Mouse (Mus musculus): ENCODE results near the gene Psma6. TPM values are rescaled to one million over a fixed set of nuclear protein-coding genes. Genes with fewer than 3 reads are reported as not detected.

The Psma6 gene
- polyA plus RNA-seq, 1 experiment from 2014 or later: 281 TPM

DNA sequence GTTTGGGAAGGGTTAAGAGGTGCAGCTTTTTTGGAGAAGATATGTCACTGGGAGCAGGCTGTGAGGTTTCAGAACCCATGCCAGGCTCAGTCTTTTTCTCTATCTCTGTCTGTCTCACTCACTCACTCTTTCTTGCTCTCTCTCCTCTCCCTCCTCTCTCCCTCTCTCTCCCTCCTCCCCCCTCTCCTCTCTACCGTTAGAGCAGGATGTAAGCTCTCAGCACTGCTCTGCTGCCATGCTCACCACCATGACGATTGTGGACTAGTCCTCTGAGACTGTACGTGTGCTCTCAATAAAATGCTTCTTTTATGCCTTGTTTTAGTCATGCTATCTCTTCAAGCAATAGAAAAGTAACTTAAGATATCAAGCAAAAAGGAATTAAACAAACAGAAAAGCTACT is 38.0 kb downstream of the Psma6 start:
- H3K27ac ChIP-seq: no peak overlapping the region
- no peak overlapping the region for H3K4me2 ChIP-seq
- 17% methylated on average over 3 of the region's 3 CpGs for WGBS (ENCODE audit: insufficient replicate concordance)
- no peak overlapping the region for H3K4me3 ChIP-seq (replicated peaks)
- peaks cover 3% of the 10 kb centered on the region; the same call in 1 of the 2 replicates for H3K4me1 ChIP-seq (replicated peaks)
- peaks cover 33% of the 10 kb centered on the region for H3K36me3 ChIP-seq
- no peaks in the 10 kb centered on the region for H3K9me3 ChIP-seq (replicated peaks)
- DNase-seq: no peak
- no peak for ATAC-seq (ENCODE audit: low read depth)
- H3K9ac ChIP-seq: no peak overlapping the region
- H3K27me3 ChIP-seq: no peaks in the 10 kb centered on the region

DNA sequence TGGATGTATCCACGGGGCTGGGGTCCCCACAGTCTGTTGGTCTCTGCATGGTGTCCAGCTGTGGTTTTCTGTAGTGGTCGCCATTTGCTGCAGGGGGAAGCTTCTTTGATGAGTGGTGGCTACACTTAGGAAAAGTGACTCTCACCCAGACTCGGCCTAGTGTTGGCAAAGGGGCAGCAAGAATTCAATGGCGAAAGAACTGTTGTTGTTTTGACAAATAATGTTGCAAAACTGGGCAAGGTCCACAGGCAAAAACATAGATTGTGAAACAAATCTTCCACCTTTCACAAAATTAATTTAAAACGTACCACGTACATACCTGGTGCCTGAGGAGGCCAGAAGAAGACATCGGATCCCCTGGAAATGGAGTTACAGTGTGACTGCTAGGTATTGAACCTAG is 42.3 kb downstream of the Psma6 start:
- Histone ChIP-seq H3K4me1 (replicated peaks) (peaks cover 3% of the 10 kb centered on the region; the same call in 1 of the 2 replicates), H3K4me3 (replicated peaks) (no peak overlapping the region), H3K36me3 (no peaks in the 10 kb centered on the region), H3K4me2 (no peak overlapping the region), H3K27ac (no peak overlapping the region), H3K9me3 (replicated peaks) (no peaks in the 10 kb centered on the region), H3K9ac (no peak overlapping the region), H3K27me3 (no peaks in the 10 kb centered on the region)
- WGBS (ENCODE audit: insufficient replicate concordance): 70% methylated on average over 7 of the region's 7 CpGs
- no peak for ATAC-seq (ENCODE audit: low read depth)
- no peak for DNase-seq

DNA sequence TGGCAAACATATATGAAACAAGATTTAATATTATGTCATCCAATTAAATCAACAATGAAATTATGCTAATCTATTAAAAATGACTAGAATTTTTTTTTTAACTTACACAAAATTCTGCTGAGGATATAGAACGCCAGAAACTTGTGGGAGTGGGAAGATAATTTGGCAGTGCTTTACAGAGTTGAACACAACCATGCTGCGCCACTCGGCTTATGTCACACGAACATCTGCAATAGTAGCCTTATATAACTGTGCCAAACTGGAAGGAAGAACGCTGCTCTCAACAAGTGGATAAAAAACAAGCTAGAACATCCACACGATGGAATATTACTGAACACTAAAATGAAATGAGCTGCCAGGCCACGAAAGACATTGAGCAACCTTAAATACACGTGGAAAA is 45.2 kb downstream of the Psma6 start:
- ATAC-seq (ENCODE audit: low read depth) (no peak), DNase-seq (no peak)
- WGBS (ENCODE audit: insufficient replicate concordance): 73% methylated on average over 8 of the region's 8 CpGs
- no peak overlapping the region for H3K9ac ChIP-seq
- no peaks in the 10 kb centered on the region for H3K4me1 ChIP-seq (replicated peaks)
- no peak overlapping the region for H3K4me3 ChIP-seq (replicated peaks)
- H3K4me2 ChIP-seq: no peak overlapping the region
- H3K36me3 ChIP-seq: no peaks in the 10 kb centered on the region
- H3K27me3 ChIP-seq: no peaks in the 10 kb centered on the region
- no peaks in the 10 kb centered on the region for H3K9me3 ChIP-seq (replicated peaks)
- H3K27ac ChIP-seq: no peak overlapping the region

DNA sequence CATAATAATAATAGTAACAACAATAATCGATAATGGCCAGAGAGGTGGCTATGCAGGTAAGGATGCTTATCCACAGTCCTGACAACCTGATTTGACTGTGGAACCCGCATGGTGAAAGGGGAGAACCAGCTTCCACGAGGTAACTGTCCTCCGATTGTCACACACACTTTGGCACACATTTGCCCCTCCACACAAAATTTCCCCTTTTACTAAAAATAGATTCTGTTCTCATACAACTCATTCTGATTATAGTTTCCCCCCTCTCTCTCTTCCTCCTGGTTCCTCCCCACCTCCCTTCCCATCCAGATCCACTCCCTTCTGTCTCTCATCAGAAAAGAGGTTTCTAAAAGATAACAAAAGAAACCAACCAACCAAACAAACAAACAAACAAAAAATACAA is 45.9 kb downstream of the Psma6 start:
- Histone ChIP-seq H3K9ac (no peak overlapping the region), H3K4me1 (replicated peaks) (no peaks in the 10 kb centered on the region), H3K36me3 (no peaks in the 10 kb centered on the region), H3K27me3 (no peaks in the 10 kb centered on the region), H3K4me3 (replicated peaks) (no peak overlapping the region), H3K27ac (no peak overlapping the region), H3K4me2 (no peak overlapping the region), H3K9me3 (replicated peaks) (no peaks in the 10 kb centered on the region)
- DNase-seq: no peak
- 44% methylated on average over 4 of the region's 4 CpGs for WGBS (ENCODE audit: insufficient replicate concordance)
- ATAC-seq (ENCODE audit: low read depth): no peak

DNA sequence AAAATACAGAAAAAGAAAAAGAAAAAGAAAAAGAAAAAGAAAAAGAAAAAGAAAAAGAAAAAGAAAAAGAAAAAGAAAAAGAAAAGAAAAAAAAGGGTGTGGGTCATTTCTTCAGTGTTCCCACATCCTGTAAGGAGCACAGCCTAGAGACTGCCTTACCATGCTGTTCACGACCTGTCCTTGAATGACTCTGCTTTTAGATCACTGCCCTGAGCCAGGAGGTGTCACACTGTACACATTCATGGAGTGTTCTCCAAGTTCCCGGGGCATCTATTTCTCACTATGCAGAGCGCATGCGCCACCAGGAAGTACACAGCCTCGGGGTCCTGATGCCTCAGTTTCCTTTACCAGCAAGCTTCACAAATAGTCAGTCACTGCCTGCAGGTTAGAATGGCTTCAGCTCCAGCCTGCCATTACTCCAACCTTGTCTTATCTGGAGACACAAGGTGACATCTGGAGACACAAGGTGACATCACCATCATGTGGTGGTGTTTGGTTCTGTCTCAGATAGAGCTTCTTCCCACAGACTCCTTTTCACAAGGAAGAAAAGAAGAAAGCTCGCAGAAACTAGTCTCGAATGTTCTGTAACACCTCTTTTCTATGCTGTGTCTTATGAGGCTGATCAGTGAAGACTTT is 48.4 kb downstream of the Psma6 start:
- DNase-seq: no peak
- no peak overlapping the region for H3K27ac ChIP-seq
- no peak overlapping the region for H3K4me2 ChIP-seq
- WGBS (ENCODE audit: insufficient replicate concordance): 64% methylated on average over 7 of the region's 7 CpGs
- no peak for ATAC-seq (ENCODE audit: low read depth)
- no peaks in the 10 kb centered on the region for H3K27me3 ChIP-seq
- H3K9me3 ChIP-seq (replicated peaks): no peaks in the 10 kb centered on the region
- H3K36me3 ChIP-seq: no peaks in the 10 kb centered on the region
- peaks cover 11% of the 10 kb centered on the region for H3K4me1 ChIP-seq (replicated peaks)
- no peak overlapping the region for H3K4me3 ChIP-seq (replicated peaks)
- no peak overlapping the region for H3K9ac ChIP-seq

DNA sequence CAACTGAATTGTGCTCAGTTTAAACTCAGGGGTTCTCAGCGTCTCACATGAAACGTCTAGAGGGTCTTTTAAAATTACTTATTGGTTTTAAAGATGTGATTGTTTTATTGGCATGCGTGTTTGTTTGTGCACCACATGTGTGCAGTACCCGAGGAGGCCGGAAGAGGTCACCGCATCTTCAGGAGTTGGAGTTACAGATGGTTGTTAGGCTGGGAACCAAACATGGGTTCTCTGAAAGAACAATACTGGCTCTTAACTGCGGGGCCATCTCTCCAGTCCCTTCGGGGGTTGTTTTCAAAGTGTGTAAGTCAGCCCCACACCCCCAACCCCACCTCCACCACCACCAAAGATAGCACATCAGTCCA is 48.9 kb downstream of the Psma6 start:
- Histone ChIP-seq H3K9me3 (replicated peaks) (no peaks in the 10 kb centered on the region), H3K27ac (no peak overlapping the region), H3K4me3 (replicated peaks) (no peak overlapping the region), H3K4me2 (no peak overlapping the region), H3K36me3 (no peaks in the 10 kb centered on the region), H3K27me3 (no peaks in the 10 kb centered on the region), H3K9ac (no peak overlapping the region), H3K4me1 (replicated peaks) (peaks cover 14% of the 10 kb centered on the region)
- no peak for ATAC-seq (ENCODE audit: low read depth)
- DNase-seq: no peak
- 74% methylated on average over 8 of the region's 8 CpGs for WGBS (ENCODE audit: insufficient replicate concordance)

DNA sequence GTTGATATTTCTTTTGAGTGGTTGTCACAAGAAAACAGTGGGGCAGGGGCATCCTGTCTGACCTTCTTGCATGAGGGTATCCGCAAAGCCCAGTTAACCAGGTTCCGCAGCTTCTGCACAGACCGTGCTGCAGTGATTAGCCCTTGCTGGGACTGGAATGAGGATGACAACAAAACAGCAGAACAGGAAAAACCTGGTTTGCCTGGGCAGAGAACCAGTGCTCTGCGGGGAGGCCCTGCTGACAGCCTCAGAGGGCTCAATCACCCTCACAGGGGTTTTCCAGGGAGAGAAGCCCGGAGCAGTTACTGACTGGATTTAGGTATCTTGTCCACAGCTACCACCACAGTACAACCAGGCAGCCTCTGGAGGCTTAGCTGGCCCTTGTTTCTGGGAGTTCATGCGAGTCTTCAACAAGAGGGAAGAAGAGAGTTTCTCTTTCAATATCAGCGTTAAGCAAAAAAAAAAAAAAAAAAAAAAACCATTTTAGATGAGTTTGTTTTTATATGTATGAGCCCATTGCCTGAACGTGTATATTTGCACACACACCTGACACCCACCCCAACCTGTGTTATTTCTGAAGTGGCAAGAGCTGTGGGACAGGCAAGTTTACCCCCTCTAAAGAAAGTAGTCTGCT is 49.9 kb downstream of the Psma6 start:
- Histone ChIP-seq H3K4me3 (replicated peaks) (no peak overlapping the region), H3K9ac (no peak overlapping the region), H3K27me3 (no peaks in the 10 kb centered on the region), H3K36me3 (no peaks in the 10 kb centered on the region), H3K27ac (no peak overlapping the region), H3K9me3 (replicated peaks) (no peaks in the 10 kb centered on the region), H3K4me2 (no peak overlapping the region), H3K4me1 (replicated peaks) (peaks cover 19% of the 10 kb centered on the region)
- ATAC-seq (ENCODE audit: low read depth): no peak
- DNase-seq: no peak
- WGBS (ENCODE audit: insufficient replicate concordance): 58% methylated on average over 8 of the region's 8 CpGs

DNA sequence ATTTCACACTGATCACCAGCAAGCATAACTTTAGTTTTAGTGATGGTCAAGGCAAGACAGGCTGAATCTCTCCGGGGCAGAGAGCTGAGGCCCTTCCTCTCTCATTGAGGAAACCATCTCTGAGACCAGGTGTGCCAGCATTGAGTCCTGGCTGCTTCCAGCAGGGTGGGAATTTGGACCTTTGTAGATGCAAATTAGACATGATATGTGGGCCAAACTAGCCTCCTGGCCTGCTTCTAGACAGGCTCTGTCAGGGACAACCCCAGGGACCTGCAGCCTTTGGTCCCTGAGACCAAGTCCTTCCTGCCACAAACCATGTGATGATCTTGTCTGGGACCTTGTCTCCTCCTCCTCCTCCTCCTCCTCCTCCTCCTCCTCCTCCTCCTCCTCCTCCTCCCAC is 51.1 kb downstream of the Psma6 start:
- no peaks in the 10 kb centered on the region for H3K36me3 ChIP-seq
- H3K4me3 ChIP-seq (replicated peaks): no peak overlapping the region
- no peaks in the 10 kb centered on the region for H3K9me3 ChIP-seq (replicated peaks)
- DNase-seq (no peak), ATAC-seq (ENCODE audit: low read depth) (no peak)
- WGBS (ENCODE audit: insufficient replicate concordance): 46% methylated on average over 1 of the region's 1 CpGs
- no peak overlapping the region for H3K27ac ChIP-seq
- H3K4me2 ChIP-seq: no peak overlapping the region
- no peak overlapping the region for H3K9ac ChIP-seq
- H3K27me3 ChIP-seq: no peaks in the 10 kb centered on the region
- H3K4me1 ChIP-seq (replicated peaks): peaks cover 19% of the 10 kb centered on the region

DNA sequence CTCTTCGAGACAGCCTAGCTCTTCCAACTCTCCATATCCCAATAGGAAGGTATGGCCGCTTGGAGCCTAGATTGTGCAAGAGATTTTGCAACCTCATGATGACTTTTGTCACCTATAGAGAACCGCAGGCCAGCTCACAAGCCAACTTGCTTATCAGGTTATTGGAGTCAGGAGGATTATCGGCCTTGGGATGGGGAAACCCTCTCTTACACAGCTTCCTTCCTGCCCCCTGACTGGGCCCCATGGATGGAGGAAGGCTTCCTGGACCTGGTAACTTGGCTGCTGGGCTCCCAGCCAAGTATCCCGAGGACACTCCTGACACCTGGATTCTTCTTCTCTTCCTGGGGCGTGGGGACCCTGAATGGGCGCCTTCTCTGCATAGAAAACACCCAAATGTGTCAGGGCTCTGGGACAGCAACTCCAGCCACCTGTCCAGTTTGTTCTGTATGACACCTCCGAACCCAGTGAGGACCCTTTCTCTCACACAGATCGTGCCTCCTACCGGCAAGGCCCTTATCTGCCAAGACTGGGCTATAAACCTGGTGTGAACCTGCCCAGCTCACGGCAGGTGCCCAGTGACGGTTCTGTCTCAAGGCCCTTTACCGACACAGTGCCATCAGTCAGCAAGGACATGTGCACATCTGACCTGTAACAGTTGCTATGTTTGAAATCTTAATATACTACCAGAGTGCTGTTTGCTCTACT is 53.3 kb downstream of the Psma6 start:
- DNase-seq (no peak), ATAC-seq (ENCODE audit: low read depth) (peak; percentile 40)
- H3K27ac ChIP-seq: no peak overlapping the region
- WGBS (ENCODE audit: insufficient replicate concordance): 37% methylated on average over 13 of the region's 13 CpGs
- H3K4me1 ChIP-seq (replicated peaks): peaks cover 19% of the 10 kb centered on the region
- H3K4me3 ChIP-seq (replicated peaks): no peak overlapping the region
- no peaks in the 10 kb centered on the region for H3K27me3 ChIP-seq
- H3K9ac ChIP-seq: no peak overlapping the region
- H3K9me3 ChIP-seq (replicated peaks): no peaks in the 10 kb centered on the region
- no peak overlapping the region for H3K4me2 ChIP-seq
- no peaks in the 10 kb centered on the region for H3K36me3 ChIP-seq

DNA sequence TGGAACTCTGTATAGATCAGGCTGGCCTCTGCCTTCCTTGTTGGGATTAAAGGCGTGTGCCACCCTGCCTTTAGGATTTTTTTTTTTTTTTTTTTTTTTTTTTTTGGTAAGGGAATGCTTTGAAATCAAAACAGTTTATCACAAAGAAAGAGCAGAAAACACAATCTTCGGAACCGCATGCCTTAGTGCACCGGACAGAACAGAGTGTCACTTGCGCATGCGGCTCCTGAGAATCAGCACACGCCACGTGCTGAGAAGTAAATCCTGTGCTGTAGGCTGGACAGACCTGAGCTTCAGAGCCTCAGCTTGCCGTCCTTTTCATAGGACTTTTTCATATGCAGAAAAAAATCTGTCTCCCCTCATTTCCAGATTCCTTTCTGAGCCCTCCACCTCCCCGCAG is 54.0 kb downstream of the Psma6 start:
- peaks cover 23% of the 10 kb centered on the region for H3K4me1 ChIP-seq (replicated peaks)
- no peak overlapping the region for H3K4me2 ChIP-seq
- H3K9me3 ChIP-seq (replicated peaks): no peaks in the 10 kb centered on the region
- no peak for DNase-seq
- WGBS (ENCODE audit: insufficient replicate concordance): 75% methylated on average over 10 of the region's 10 CpGs
- H3K4me3 ChIP-seq (replicated peaks): no peak overlapping the region
- H3K27ac ChIP-seq: no peak overlapping the region
- no peak for ATAC-seq (ENCODE audit: low read depth)
- no peak overlapping the region for H3K9ac ChIP-seq
- H3K27me3 ChIP-seq: no peaks in the 10 kb centered on the region
- H3K36me3 ChIP-seq: no peaks in the 10 kb centered on the region

DNA sequence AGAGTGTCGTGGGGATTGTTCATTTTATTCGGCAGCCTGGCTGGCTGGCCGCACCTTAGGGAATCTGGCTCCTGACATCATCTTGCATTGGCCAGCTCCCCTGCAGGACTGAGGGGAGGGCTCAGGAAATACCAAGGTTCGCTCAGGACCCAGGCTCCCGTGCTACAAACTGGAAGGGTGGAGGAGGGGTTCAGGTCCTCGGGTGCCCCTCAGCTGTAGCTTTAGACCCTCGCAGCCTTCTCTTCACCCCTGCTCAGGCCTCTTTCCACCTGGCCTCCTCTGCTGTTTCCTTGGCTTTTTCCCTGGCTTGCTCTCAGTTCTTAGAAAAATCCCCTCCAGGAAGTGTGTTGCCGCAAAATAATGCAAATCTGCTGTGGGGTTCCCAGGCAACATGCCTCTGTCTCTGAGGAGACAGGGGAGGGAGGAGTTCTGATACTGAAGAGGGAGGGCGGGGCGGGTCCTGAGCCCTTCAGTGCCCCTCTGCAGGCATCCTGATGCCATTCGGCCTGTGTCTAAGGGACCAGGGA is 54.7 kb downstream of the Psma6 start:
- WGBS (ENCODE audit: insufficient replicate concordance): 32% methylated on average over 11 of the region's 11 CpGs
- H3K9ac ChIP-seq: no peak overlapping the region
- no peak overlapping the region for H3K4me3 ChIP-seq (replicated peaks)
- no peak for DNase-seq
- H3K4me2 ChIP-seq: peak overlapping the region; percentile 10; the same call in 1 of the 2 replicates
- no peak for ATAC-seq (ENCODE audit: low read depth)
- H3K4me1 ChIP-seq (replicated peaks): peaks cover 26% of the 10 kb centered on the region
- no peaks in the 10 kb centered on the region for H3K9me3 ChIP-seq (replicated peaks)
- no peak overlapping the region for H3K27ac ChIP-seq
- H3K36me3 ChIP-seq: no peaks in the 10 kb centered on the region
- H3K27me3 ChIP-seq: no peaks in the 10 kb centered on the region

Data from liver, embryonic 13.5 days (tissue).